Mouse (Mus musculus) G1E (cell line): ENCODE data around the gene Gm49393. TPM values are rescaled to one million over a fixed set of nuclear protein-coding genes. Genes with fewer than 3 reads are reported as not detected.
"Not testable (repeated sequence)": the region's sequence is repeated elsewhere in the genome, so short reads cannot be mapped to it uniquely, and the experiment has no call there.

Experiments used
- ATAC-seq: 2 replicates; pipeline ENCODE4 v1.8.0; 2016; ENCODE audit warnings: mild to moderate bottlenecking; ENCODE audit not compliant: insufficient number of reproducible peaks, poor library complexity, low FRiP score, severe bottlenecking; ENCODE audit errors: extremely low read depth
- DNase-seq: peaks from one replicate; pipeline ENCODE4 v3.0.0; 2012; ENCODE audit warnings: low spot score
- H3K27me3 ChIP-seq: 2 replicates; pipeline ENCODE4 v1.6.1; 2012; ENCODE audit warnings: mild to moderate bottlenecking, low read length, inconsistent platforms; ENCODE audit not compliant: insufficient read depth
- H3K36me3 ChIP-seq: replicated peaks from 2 replicates; pipeline ENCODE3; 2012; ENCODE audit warnings: mild to moderate bottlenecking, inconsistent platforms
- H3K4me1 ChIP-seq: 2 replicates; pipeline ENCODE4 v1.6.1; 2012; ENCODE audit warnings: low read depth, low read length, inconsistent platforms, mixed read lengths; ENCODE audit not compliant: insufficient read depth
- H3K4me3 ChIP-seq: 2 replicates; pipeline ENCODE4 v1.5.1; 2012; ENCODE audit warnings: low read depth, mild to moderate bottlenecking, inconsistent platforms, low read length, moderate library complexity, mixed read lengths
- H3K9me3 ChIP-seq: replicated peaks from 2 replicates; pipeline ENCODE4 v1.6.1; 2012; ENCODE audit warnings: inconsistent platforms
- CTCF ChIP-seq: IDR thresholded peaks from 2 replicates; pipeline ENCODE4 v1.5.1; 2012; ENCODE audit warnings: low read depth, low read length, inconsistent platforms, mixed read lengths
- GATA1 ChIP-seq: IDR thresholded peaks from 2 replicates; pipeline ENCODE4 v1.6.1; 2012; ENCODE audit warnings: borderline replicate concordance, low read length, inconsistent platforms, mixed read lengths
- GATA2 ChIP-seq: IDR thresholded peaks from 2 replicates; pipeline ENCODE4 v1.6.1; 2012; ENCODE audit warnings: low read depth, low read length, inconsistent platforms, borderline replicate concordance
- POLR2AphosphoS5 ChIP-seq: IDR thresholded peaks from 2 replicates; pipeline ENCODE4 v1.6.1; 2012; ENCODE audit warnings: low read depth, low read length, inconsistent platforms; ENCODE audit not compliant: insufficient replicate concordance
- TAL1 ChIP-seq: conservative IDR thresholded peaks from 2 replicates; pipeline ENCODE4 v1.6.1; 2012; ENCODE audit warnings: low read depth, low read length, inconsistent platforms, mixed read lengths
- polyA plus RNA-seq: library from polyadenylated mRNA; stranded (reverse); fragments of >175 nt; gene quantifications from 2 replicates; pipeline ENCODE4 v1.2.3, GENCODE M21; 2012
- total RNA-seq, 2 experiments: library from RNA; stranded (forward) in 1 of 2; stranded (reverse) in 1 of 2; fragments of 200-1000 nt in 1 of 2; fragments of >200 nt in 1 of 2; fragmentation: Nextera tagmentation in 1 of 2; gene quantifications; 2 replicates each; pipeline ENCODE4 v1.2.3; 2014 to 2017

Gm49393 gene
- not detected in 2 replicates for total RNA-seq (2014; fragmentation: Nextera tagmentation)
- not detected in 2 replicates for total RNA-seq (2017)
- polyA plus RNA-seq, result not detected in 2 replicates

DNA sequence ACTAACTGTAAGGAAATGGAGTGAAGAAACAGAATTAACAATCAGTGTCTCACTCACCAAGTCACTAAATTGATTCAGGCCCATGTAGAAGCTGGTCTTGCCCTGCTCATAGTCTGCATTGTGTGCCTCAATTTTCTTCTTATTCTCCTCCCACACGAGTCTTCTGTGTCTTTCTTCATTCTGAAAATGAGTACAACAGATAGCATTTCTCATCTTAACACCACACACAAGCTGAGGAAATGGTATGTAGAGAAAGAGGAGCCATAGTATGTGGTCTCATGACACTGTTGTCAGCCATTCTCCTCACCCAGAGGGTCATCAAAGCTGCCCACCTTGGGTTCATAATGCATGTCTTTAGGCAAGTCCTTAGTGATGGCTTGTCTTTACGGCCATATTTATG, at the start of gene Gm49393:
Gene Gm49393, minus strand, starts transcription at position 101 of the 400 bp plus-strand sequence.
- not testable (repeated sequence) for H3K4me1 ChIP-seq, H3K4me3 ChIP-seq, DNase-seq, ATAC-seq, H3K36me3 ChIP-seq, H3K27me3 ChIP-seq, H3K9me3 ChIP-seq

DNA sequence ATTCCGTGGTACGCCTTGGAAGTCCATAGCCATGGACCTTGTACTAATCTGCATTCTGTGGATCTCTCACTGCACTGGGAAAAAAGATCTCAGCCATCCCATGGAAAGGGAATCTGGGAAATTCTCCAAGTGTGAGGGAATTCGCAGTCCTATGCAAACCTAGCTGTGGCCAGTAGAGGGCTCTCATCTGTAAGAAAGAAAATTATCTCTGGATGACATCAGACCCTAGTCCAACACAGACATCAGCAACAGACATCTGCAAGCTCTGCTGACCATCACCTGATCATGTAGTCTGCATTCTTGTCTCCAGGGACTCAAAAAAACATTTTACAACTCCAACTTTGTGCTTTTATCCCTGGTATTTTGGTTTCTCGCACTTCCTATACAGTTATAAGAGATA, 36.9 kb upstream of the Gm49393 start:
- not testable (repeated sequence) for H3K9me3 ChIP-seq, H3K36me3 ChIP-seq, DNase-seq, ATAC-seq, H3K27me3 ChIP-seq, H3K4me3 ChIP-seq, H3K4me1 ChIP-seq

DNA sequence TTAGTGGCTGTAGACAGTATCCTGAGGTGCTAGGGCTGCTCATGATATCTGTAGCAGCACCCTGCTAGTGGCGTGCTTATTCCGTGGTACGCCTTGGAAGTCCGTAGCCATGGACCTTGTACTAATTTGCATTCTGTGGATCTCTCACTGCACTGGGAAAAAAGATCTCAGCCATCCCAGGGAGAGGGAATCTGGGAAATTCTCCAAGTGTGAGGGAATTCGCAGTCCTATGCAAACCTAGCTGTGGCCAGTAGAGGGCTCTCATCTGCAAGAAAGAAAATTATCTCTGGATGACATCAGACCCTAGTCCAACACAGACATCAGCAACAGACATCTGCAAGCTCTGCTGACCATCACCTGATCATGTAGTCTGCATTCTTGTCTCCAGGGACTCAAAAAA, 28.6 kb upstream of the Gm49393 start:
- H3K9me3 ChIP-seq, result peaks cover 18% of the 10 kb centered on the region
- ATAC-seq, H3K4me3 ChIP-seq, H3K27me3 ChIP-seq, H3K36me3 ChIP-seq, H3K4me1 ChIP-seq, DNase-seq: not testable (repeated sequence)

DNA sequence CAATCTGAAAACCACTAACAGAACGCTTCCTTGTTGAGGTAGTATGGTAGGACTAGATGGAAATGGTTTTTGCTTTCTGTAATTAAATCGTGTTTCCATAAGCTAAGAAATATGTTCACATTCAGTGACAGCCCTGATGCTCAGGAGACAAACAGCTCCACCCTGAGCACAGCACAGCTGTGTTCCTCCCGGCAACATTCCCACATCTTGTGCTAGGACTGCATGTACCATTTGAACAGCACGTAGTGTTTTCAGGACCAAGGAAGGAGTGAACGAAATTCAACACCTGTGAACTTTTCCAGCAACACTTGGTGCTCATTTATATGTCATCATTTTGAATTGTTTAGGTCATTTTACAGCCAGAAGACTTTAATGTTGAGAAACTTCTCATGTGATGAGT, 26.3 kb upstream of the Gm49393 start:
- DNase-seq, result no peak
- no peak overlapping the region for H3K4me3 ChIP-seq
- TF ChIP-seq TAL1 (no peak), CTCF (no peak), GATA1 (no peak), POLR2AphosphoS5 (no peak), GATA2 (no peak)
- H3K36me3 ChIP-seq, result no peaks in the 10 kb centered on the region
- ATAC-seq, result no peak
- H3K27me3 ChIP-seq, result no peaks in the 10 kb centered on the region
- H3K4me1 ChIP-seq, result no peaks in the 10 kb centered on the region
- H3K9me3 ChIP-seq, result peaks cover 18% of the 10 kb centered on the region

DNA sequence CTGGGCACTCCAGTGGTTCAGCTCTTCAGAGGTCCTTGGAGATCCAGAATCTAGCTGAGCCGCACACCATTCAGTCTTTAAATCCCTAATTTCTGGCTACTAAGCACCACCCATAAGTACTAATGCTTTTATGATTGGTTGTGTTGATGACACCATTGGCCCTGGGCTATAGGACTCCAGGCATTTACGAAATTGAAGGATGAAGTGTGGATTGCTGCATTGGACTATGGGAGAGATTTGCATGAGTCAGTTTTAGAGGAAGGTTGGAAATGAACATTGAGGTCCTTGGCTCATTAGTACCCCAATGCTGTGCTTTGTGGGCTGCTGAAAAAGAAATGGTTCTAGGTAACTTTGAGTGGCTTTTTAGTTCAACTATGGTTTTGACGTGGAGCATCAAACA, 6.5 kb upstream of the Gm49393 start, which contains the start of gene Tpbpa:
Gene Tpbpa, minus strand, starts transcription at position 101 of the 400 bp plus-strand sequence.
- not testable (repeated sequence) for H3K4me1 ChIP-seq, H3K36me3 ChIP-seq, H3K4me3 ChIP-seq, H3K9me3 ChIP-seq, ATAC-seq, H3K27me3 ChIP-seq, DNase-seq

DNA sequence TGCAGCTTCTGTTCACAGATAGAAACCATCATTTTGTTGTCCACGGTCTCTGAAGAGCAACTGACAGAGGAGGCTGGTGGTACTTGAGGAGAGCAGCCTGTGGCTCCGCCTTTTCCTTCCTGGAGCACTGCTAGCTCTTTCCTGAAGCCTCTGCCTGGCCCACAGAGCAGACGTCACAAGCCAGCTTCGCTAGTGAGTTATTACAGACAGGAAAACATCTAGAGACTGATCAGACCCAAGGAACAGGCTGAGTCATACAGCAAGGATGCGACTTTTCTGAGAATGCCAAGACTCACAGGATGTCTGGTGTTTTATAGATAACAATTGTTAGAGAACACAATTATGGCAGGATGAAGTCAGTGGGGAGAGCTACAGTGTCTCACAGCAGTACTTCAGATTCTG, 1.1 kb upstream of the Gm49393 start, which contains the start of the genes Gm49391 and Ctla2a:
Gene Gm49391, minus strand, starts transcription at position 72 of the 402 bp plus-strand sequence.
Gene Ctla2a, minus strand, starts transcription at position 126 of the 402 bp plus-strand sequence.
- no peak for ATAC-seq
- Histone ChIP-seq H3K4me1 (no peaks in the 10 kb centered on the region), H3K9me3 (peaks cover 6% of the 10 kb centered on the region; the same call in 1 of the 2 replicates), H3K36me3 (no peaks in the 10 kb centered on the region), H3K4me3 (no peak within 1 kb of the TSS), H3K27me3 (no peaks in the 10 kb centered on the region)
- no peak for TF ChIP-seq TAL1
- no peak for TF ChIP-seq CTCF
- no peak for TF ChIP-seq POLR2AphosphoS5
- no peak for TF ChIP-seq GATA2
- no peak for TF ChIP-seq GATA1
- no peak for DNase-seq

DNA sequence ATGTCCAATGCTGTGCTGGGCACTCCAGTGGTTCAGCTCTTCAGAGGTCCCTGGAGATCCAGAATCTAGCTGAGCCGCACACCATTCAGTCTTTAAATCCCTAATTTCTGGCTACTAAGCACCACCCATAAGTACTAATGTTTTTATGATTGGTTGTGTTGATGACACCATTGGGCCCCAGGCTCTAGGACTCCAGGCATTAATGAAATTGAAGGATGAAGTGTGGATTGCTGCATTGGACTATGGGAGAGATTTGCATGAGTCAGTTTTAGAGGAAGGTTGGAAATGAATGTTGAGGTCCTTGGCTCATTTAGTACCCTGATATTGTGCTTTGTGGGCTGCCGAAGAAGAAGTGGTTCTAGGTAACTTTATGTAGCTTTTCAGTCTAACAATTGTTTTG, 30.6 kb downstream of the Gm49393 start, which contains the start of gene Tpbpb:
Gene Tpbpb, minus strand, starts transcription at position 101 of the 400 bp plus-strand sequence.
- not testable (repeated sequence) for H3K4me1 ChIP-seq, DNase-seq, H3K27me3 ChIP-seq, H3K36me3 ChIP-seq, ATAC-seq, H3K4me3 ChIP-seq, H3K9me3 ChIP-seq

DNA sequence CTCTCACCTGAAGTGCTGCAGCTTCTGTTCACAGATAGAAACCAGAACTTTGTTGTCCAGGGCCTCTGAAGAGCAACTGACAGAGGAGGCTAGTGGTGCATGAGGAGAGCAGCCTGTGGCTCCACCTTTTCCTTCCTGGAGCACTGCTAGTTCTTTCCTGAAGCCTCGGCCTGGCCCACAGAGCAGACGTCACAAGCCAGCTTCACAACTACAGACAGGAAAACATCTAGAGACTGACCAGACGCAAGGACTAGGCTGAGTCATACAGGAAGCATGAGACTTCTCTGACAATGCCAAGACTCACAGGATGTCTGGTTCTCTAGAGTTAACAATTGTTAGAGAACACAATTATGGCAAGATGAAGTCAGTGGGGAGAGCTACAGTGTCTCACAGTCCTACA, 38.1 kb downstream of the Gm49393 start, which contains the start of gene Ctla2b:
Gene Ctla2b, minus strand, starts transcription at position 120 of the 400 bp plus-strand sequence.
- H3K9me3 ChIP-seq, result peaks cover 20% of the 10 kb centered on the region
- H3K4me1 ChIP-seq, result no peaks in the 10 kb centered on the region
- no peaks in the 10 kb centered on the region for H3K36me3 ChIP-seq
- H3K27me3 ChIP-seq, result no peaks in the 10 kb centered on the region
- no peak within 1 kb of the TSS for H3K4me3 ChIP-seq
- ATAC-seq (no peak), DNase-seq (no peak)
- TF ChIP-seq GATA1 (no peak), POLR2AphosphoS5 (no peak), TAL1 (no peak), GATA2 (no peak), CTCF (no peak)

DNA sequence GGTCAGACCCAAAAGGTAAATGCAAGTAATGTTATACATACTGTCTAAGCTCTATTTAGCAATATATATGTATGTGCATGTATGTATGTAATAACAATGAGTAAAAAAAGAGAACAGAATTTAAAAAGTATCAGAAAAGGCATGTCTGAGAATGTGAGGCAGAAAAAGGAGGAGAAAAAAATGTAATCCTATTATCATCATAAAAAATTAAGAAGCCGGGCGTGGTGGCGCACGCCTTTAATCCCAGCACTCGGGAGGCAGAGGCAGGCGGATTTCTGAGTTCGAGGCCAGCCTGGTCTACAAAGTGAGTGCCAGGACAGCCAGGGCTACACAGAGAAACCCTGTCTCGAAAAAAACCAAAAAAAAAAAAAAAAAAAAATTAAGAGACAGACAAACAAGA, 38.6 kb downstream of the Gm49393 start, which contains the start of gene Gm49392:
Gene Gm49392, minus strand, starts transcription at position 101 of the 400 bp plus-strand sequence.
- H3K4me1 ChIP-seq, H3K27me3 ChIP-seq, H3K36me3 ChIP-seq, ATAC-seq, H3K4me3 ChIP-seq, DNase-seq: not testable (repeated sequence)
- peaks cover 20% of the 10 kb centered on the region for H3K9me3 ChIP-seq
